Mouse (Mus musculus): ENCODE measurements at regions not wholly inside any gene's neighbourhood (a gene's known extent, or its start where the extent isn't known, plus 50 kb on each side); places are given as distances from the start of the nearest gene placed in this dataset.
"Not testable (repeated sequence)": the region's sequence is repeated elsewhere in the genome, so short reads cannot be mapped to it uniquely, and the experiment has no call there.

- no peak overlapping the region for H3K9ac ChIP-seq
- H3K27me3 ChIP-seq = no peaks in the 10 kb centered on the region
- H3K36me3 ChIP-seq = no peaks in the 10 kb centered on the region
- no peak overlapping the region for H3K4me2 ChIP-seq (replicated peaks)
- H3K9me3 ChIP-seq (replicated peaks) = no peaks in the 10 kb centered on the region
- H3K4me3 ChIP-seq = no peak overlapping the region
- no peak for ATAC-seq (ENCODE audit: low FRiP score)
- H3K27ac ChIP-seq = no peak overlapping the region
- no peaks in the 10 kb centered on the region; the same call in 1 of the 2 replicates for H3K4me1 ChIP-seq
- WGBS = 71% methylated on average over 2 of the region's 2 CpGs
These were observed 427.8 kb downstream of the Cbln4 start for GRCm38 (mm10) chr2:171615462-171615861.

- H3K9ac ChIP-seq = no peak overlapping the region
- H3K9me3 ChIP-seq (replicated peaks) = no peaks in the 10 kb centered on the region
- H3K4me2 ChIP-seq (replicated peaks) = no peak overlapping the region
- no peak overlapping the region for H3K27ac ChIP-seq
- no peak for ATAC-seq (ENCODE audit: low FRiP score)
- H3K4me1 ChIP-seq = no peaks in the 10 kb centered on the region
- no peak overlapping the region for H3K4me3 ChIP-seq
- no peaks in the 10 kb centered on the region for H3K27me3 ChIP-seq
- 78% methylated on average over 5 of the region's 5 CpGs for WGBS
- no peaks in the 10 kb centered on the region for H3K36me3 ChIP-seq
These were observed 438.2 kb downstream of the Cbln4 start for GRCm38 (mm10) chr2:171605064-171605463.

- Histone ChIP-seq H3K36me3 (no peaks in the 10 kb centered on the region), H3K4me3 (no peak overlapping the region), H3K9ac (no peak overlapping the region), H3K27me3 (no peaks in the 10 kb centered on the region; the same call in 1 of the 2 replicates), H3K27ac (no peak overlapping the region), H3K9me3 (replicated peaks) (no peaks in the 10 kb centered on the region), H3K4me2 (replicated peaks) (no peak overlapping the region), H3K4me1 (peaks cover 6% of the 10 kb centered on the region; the same call in 1 of the 2 replicates)
- WGBS = 69% methylated on average over 5 of the region's 5 CpGs
- ATAC-seq (ENCODE audit: low FRiP score) = no peak
These were observed 448.0 kb downstream of the Cbln4 start for GRCm38 (mm10) chr2:171595240-171595639.

- peak overlapping the region; percentile 44; the same call in 1 of the 2 replicates for H3K27ac ChIP-seq
- H3K36me3 ChIP-seq = no peaks in the 10 kb centered on the region
- H3K4me1 ChIP-seq = peaks cover 6% of the 10 kb centered on the region; the same call in 1 of the 2 replicates
- H3K9ac ChIP-seq = no peak overlapping the region
- no peaks in the 10 kb centered on the region; the same call in 1 of the 2 replicates for H3K27me3 ChIP-seq
- WGBS = 32% methylated on average over 3 of the region's 3 CpGs
- H3K4me2 ChIP-seq (replicated peaks) = no peak overlapping the region
- H3K9me3 ChIP-seq (replicated peaks) = no peaks in the 10 kb centered on the region
- H3K4me3 ChIP-seq = no peak overlapping the region
- no peak for ATAC-seq (ENCODE audit: low FRiP score)
These were observed 449.4 kb downstream of the Cbln4 start for GRCm38 (mm10) chr2:171593884-171594283.

GRCm38 (mm10) chr2:171592315-171592714, 451.0 kb downstream of the Cbln4 start:
- Histone ChIP-seq H3K4me3 (no peak overlapping the region), H3K4me2 (replicated peaks) (no peak overlapping the region), H3K9ac (no peak overlapping the region), H3K9me3 (replicated peaks) (no peaks in the 10 kb centered on the region), H3K27ac (no peak overlapping the region), H3K36me3 (no peaks in the 10 kb centered on the region), H3K4me1 (peaks cover 18% of the 10 kb centered on the region), H3K27me3 (no peaks in the 10 kb centered on the region; the same call in 1 of the 2 replicates)
- 78% methylated on average over 6 of the region's 6 CpGs for WGBS
- no peak for ATAC-seq (ENCODE audit: low FRiP score)

GRCm38 (mm10) chr2:171588158-171588557, 455.1 kb downstream of the Cbln4 start:
- WGBS = 25% methylated on average over 4 of the region's 4 CpGs
- H3K9me3 ChIP-seq (replicated peaks) = no peaks in the 10 kb centered on the region
- H3K27ac ChIP-seq = peak overlapping the region; percentile 66
- no peak overlapping the region; the same call in 1 of the 2 replicates for H3K4me2 ChIP-seq (replicated peaks)
- no peak overlapping the region for H3K9ac ChIP-seq
- no peaks in the 10 kb centered on the region; the same call in 1 of the 2 replicates for H3K27me3 ChIP-seq
- peak; percentile 68; the same call in 1 of the 2 replicates for ATAC-seq (ENCODE audit: low FRiP score)
- no peaks in the 10 kb centered on the region for H3K36me3 ChIP-seq
- H3K4me3 ChIP-seq = no peak overlapping the region
- peaks cover 16% of the 10 kb centered on the region for H3K4me1 ChIP-seq

- peak; percentile 89 for ATAC-seq (ENCODE audit: low FRiP score)
- Histone ChIP-seq H3K27me3 (no peaks in the 10 kb centered on the region; the same call in 1 of the 2 replicates), H3K36me3 (no peaks in the 10 kb centered on the region), H3K4me2 (replicated peaks) (peak overlapping the region; percentile 21; the same call in 1 of the 2 replicates), H3K4me1 (peaks cover 16% of the 10 kb centered on the region), H3K4me3 (no peak overlapping the region), H3K9ac (no peak overlapping the region), H3K27ac (peak overlapping the region; percentile 66), H3K9me3 (replicated peaks) (no peaks in the 10 kb centered on the region)
- 27% methylated on average over 9 of the region's 9 CpGs for WGBS
These were observed 455.6 kb downstream of the Cbln4 start for GRCm38 (mm10) chr2:171587635-171588034.

- Histone ChIP-seq H3K27me3 (no peaks in the 10 kb centered on the region), H3K36me3 (no peaks in the 10 kb centered on the region), H3K27ac (0 out of 2 replicates have a peak overlapping the region, but pooled peaks have one; percentile 66), H3K9me3 (replicated peaks) (no peaks in the 10 kb centered on the region), H3K4me2 (replicated peaks) (no peak overlapping the region), H3K4me1 (peaks cover 16% of the 10 kb centered on the region), H3K4me3 (no peak overlapping the region), H3K9ac (no peak overlapping the region)
- no peak for ATAC-seq (ENCODE audit: low FRiP score)
- WGBS = 95% methylated on average over 4 of the region's 4 CpGs
These were observed 456.4 kb downstream of the Cbln4 start for GRCm38 (mm10) chr2:171586853-171587220.

- Histone ChIP-seq H3K27ac (no peak overlapping the region), H3K4me3 (no peak overlapping the region), H3K4me2 (replicated peaks) (no peak overlapping the region), H3K27me3 (no peaks in the 10 kb centered on the region), H3K36me3 (no peaks in the 10 kb centered on the region), H3K9me3 (replicated peaks) (no peaks in the 10 kb centered on the region), H3K9ac (no peak overlapping the region), H3K4me1 (peaks cover 16% of the 10 kb centered on the region)
- no peak for ATAC-seq (ENCODE audit: low FRiP score)
- 95% methylated on average over 6 of the region's 6 CpGs for WGBS
These were observed 456.9 kb downstream of the Cbln4 start for GRCm38 (mm10) chr2:171586217-171586852.

- Histone ChIP-seq H3K9ac (no peak overlapping the region), H3K27ac (no peak overlapping the region), H3K9me3 (replicated peaks) (no peaks in the 10 kb centered on the region), H3K36me3 (no peaks in the 10 kb centered on the region), H3K27me3 (no peaks in the 10 kb centered on the region), H3K4me3 (no peak overlapping the region), H3K4me1 (no peaks in the 10 kb centered on the region), H3K4me2 (replicated peaks) (no peak overlapping the region)
- 36% methylated on average over 3 of the region's 3 CpGs for WGBS
- ATAC-seq (ENCODE audit: low FRiP score) = no peak
These were observed 468.9 kb downstream of the Cbln4 start for GRCm38 (mm10) chr2:171574360-171574759.

- H3K9ac ChIP-seq = no peak overlapping the region
- H3K36me3 ChIP-seq = no peaks in the 10 kb centered on the region
- WGBS = 77% methylated on average over 5 of the region's 5 CpGs
- H3K4me1 ChIP-seq = no peaks in the 10 kb centered on the region
- H3K27me3 ChIP-seq = no peaks in the 10 kb centered on the region
- H3K4me3 ChIP-seq = no peak overlapping the region
- no peak for ATAC-seq (ENCODE audit: low FRiP score)
- H3K4me2 ChIP-seq (replicated peaks) = no peak overlapping the region
- H3K27ac ChIP-seq = no peak overlapping the region
- H3K9me3 ChIP-seq (replicated peaks) = no peaks in the 10 kb centered on the region
These were observed 480.6 kb downstream of the Cbln4 start for GRCm38 (mm10) chr2:171562656-171563055.

GRCm38 (mm10) chr2:171542768-171543167, 500.5 kb downstream of the Cbln4 start:
- H3K27ac ChIP-seq; H3K4me3 ChIP-seq; H3K9me3 ChIP-seq (replicated peaks); H3K4me1 ChIP-seq; ATAC-seq (ENCODE audit: low FRiP score); H3K36me3 ChIP-seq; H3K9ac ChIP-seq; H3K27me3 ChIP-seq; H3K4me2 ChIP-seq (replicated peaks): not testable (repeated sequence)
- WGBS = 87% methylated on average over 18 of the region's 18 CpGs

- no peaks in the 10 kb centered on the region for H3K9me3 ChIP-seq (replicated peaks)
- WGBS = 50% methylated on average over 5 of the region's 5 CpGs
- H3K4me3 ChIP-seq = no peak overlapping the region
- H3K36me3 ChIP-seq = no peaks in the 10 kb centered on the region
- H3K27me3 ChIP-seq = no peaks in the 10 kb centered on the region
- no peaks in the 10 kb centered on the region; the same call in 1 of the 2 replicates for H3K4me1 ChIP-seq
- H3K9ac ChIP-seq = no peak overlapping the region
- H3K4me2 ChIP-seq (replicated peaks) = no peak overlapping the region
- no peak for ATAC-seq (ENCODE audit: low FRiP score)
- no peak overlapping the region for H3K27ac ChIP-seq
These were observed 528.4 kb downstream of the Cbln4 start for GRCm38 (mm10) chr2:171514876-171515275.

Data from hindbrain, embryonic 12.5 days (tissue).